Mouse (Mus musculus): ENCODE results near the gene Spg11. TPM values are rescaled to one million over a fixed set of nuclear protein-coding genes. Genes with fewer than 3 reads are reported as not detected.
A peak's percentile ranks its signal among the peaks of the same experiment; 100 is the strongest.
"Not testable (repeated sequence)": the region's sequence is repeated elsewhere in the genome, so short reads cannot be mapped to it uniquely, and the experiment has no call there.

Gene Spg11
- total RNA-seq, 2 experiments from 2014 or later: 16.9 to 19.7 TPM

- intact Hi-C loops (cut with DNase I): no loop called here
- DNase-seq (ENCODE audit: low spot score in 2 of 2): peak; percentile 48 to 57
Measured at GRCm38 (mm10) chr2:122148242-122148917, 30.2 kb upstream of the Spg11 start.

GRCm38 (mm10) chr2:122147508-122148241, 29.5 kb upstream of the Spg11 start, which contains the start of gene B2m:
B2m (plus strand) TSS chr2:122147686.
- intact Hi-C loops (cut with DNase I): loop anchor here (1.0 kb wide), 1 partner anchor 29 kb away; the partner anchor contains the start of gene Spg11

DNA sequence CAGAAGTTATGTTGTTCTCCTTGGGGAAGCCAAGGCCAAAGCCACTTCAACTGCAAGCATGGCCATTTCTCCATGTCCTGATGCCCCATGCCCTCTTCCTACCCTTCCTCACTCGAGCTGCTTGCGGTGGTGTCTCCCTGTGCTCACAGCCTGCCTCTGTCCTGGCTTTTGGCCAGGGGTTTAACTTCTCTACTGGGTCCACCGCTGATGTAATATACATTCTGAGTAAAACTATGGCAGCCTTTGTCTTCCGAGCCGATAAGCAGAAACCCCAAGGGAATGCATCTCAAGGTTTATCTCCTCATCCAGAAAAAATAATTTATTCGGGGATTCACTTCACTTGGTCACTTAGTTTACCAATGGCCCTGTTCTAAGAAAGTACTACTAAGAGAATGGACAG, 28.5 kb upstream of the Spg11 start:
- intact Hi-C loops (cut with DNase I): loop anchor here (1.0 kb wide), 1 partner anchor 28 kb away; the partner anchor contains the start of gene Spg11
- no peak for DNase-seq (ENCODE audit: low spot score in 2 of 2)

More at GRCm38 (mm10) chr2:122147508-122148241, 29.5 kb upstream of the Spg11 start, which contains the start of gene B2m:
- peak; percentile 95 to 97 for DNase-seq (ENCODE audit: low spot score in 2 of 2)

- intact Hi-C loops (cut with DNase I): no loop called here
- no peak for DNase-seq (ENCODE audit: low spot score in 2 of 2)
Measured at GRCm38 (mm10) chr2:122145756-122146155, 27.6 kb upstream of the Spg11 start.

DNA sequence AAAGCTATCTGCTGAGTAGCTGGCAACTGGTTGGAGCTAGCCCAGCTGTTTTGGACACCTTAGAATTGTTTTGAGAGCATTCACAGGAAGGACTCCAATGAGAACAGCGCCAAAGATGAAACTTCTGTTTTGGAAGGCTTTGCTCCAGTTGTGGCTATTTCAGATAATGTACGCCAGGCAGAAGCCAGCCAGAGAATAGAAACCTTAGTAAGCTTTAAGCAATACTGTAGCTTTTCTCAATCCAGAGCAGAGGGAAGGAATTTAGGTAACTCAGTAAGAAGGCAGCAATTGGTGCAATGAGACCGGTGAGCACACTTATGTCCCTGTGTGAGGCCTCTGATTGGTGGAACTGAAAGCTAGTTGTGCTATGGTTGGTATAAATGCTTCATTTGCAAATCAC, 24.9 kb upstream of the Spg11 start:
- intact Hi-C loops (cut with DNase I): no loop called here

GRCm38 (mm10) chr2:122141332-122141967, 23.3 kb upstream of the Spg11 start:
- no peak for DNase-seq (ENCODE audit: low spot score in 2 of 2)
- intact Hi-C loops (cut with DNase I): no loop called here

More for the DNA sequence above, 24.9 kb upstream of the Spg11 start:
- DNase-seq (ENCODE audit: low spot score in 2 of 2): no peak

GRCm38 (mm10) chr2:122140815-122141214, 22.6 kb upstream of the Spg11 start:
- no peak for DNase-seq (ENCODE audit: low spot score in 2 of 2)
- intact Hi-C loops (cut with DNase I): no loop called here

GRCm38 (mm10) chr2:122137839-122138465, 19.8 kb upstream of the Spg11 start:
- DNase-seq (ENCODE audit: low spot score in 2 of 2): no peak
- intact Hi-C loops (cut with DNase I): no loop called here

DNA sequence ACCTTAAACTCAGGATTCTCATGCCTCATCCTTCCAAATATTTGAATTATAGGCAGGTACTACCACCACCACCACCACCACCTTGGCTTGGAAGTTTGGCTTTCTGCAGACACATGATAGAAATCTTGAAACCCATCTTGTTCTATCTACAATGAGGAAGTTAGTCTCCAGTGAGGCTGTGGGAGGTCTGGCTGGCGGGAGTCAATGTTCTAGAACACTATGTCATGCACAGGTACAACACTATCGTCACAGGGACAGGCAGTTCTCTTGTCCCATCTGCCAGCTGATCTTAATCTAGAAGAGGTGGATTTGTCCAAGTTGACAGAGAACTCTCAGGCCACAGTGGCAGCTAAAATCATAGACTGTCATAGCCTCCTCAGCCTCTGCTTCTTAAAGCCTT, 14.4 kb upstream of the Spg11 start:
- DNase-seq (ENCODE audit: low spot score in 2 of 2): no peak
- intact Hi-C loops (cut with DNase I): no loop called here

DNA sequence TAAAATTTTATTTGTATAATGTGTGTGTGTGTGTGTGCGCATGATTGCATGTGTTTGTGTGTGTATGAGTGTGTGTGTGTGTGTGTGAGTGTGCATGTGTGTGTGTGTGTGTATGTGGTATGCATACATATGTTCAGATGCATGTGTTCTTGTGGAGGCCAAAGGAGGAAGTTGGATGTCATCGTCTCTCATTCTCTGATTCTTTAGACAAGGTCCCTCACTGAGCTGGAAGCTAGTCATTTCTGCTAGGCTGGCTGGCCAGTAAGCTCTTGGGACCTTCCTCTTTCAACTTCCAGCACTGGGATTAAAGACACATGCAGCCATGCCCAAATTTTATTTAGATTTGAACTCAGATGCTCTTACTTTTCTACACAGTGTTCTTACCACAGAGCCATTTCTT, 13.9 kb upstream of the Spg11 start:
- no peak for DNase-seq (ENCODE audit: low spot score in 2 of 2)
- intact Hi-C loops (cut with DNase I): no loop called here

GRCm38 (mm10) chr2:122127635-122128034, 9.4 kb upstream of the Spg11 start:
- no peak for DNase-seq (ENCODE audit: low spot score in 2 of 2)
- intact Hi-C loops (cut with DNase I): no loop called here

- no peak for DNase-seq (ENCODE audit: low spot score in 2 of 2)
- intact Hi-C loops (cut with DNase I): no loop called here
Measured at GRCm38 (mm10) chr2:122126765-122127347, 8.7 kb upstream of the Spg11 start.

- no peak for DNase-seq (ENCODE audit: low spot score in 2 of 2)
- intact Hi-C loops (cut with DNase I): no loop called here
Measured at GRCm38 (mm10) chr2:122125680-122126572, 7.7 kb upstream of the Spg11 start.

DNA sequence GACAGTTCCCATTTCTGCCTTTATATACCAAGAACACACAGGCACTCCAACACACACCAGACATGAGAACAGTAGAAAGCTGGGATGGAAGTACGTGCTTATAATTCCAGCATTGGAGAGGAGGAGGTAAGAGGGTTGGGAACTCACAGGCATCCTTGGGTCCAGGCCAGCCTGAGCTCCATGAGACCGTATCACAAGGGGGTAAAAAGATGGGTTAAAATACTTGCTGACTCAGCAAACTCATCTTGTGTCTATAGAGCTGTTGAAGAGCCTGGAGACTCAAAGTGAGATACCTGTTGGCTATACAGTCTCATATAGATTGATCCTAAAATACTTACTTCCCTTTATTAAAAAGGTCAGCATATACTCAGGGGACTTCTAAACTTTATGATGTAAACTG, 1.3 kb downstream of the Spg11 start:
- intact Hi-C loops (cut with DNase I): no loop called here
- DNase-seq (ENCODE audit: low spot score in 2 of 2): no peak

DNA sequence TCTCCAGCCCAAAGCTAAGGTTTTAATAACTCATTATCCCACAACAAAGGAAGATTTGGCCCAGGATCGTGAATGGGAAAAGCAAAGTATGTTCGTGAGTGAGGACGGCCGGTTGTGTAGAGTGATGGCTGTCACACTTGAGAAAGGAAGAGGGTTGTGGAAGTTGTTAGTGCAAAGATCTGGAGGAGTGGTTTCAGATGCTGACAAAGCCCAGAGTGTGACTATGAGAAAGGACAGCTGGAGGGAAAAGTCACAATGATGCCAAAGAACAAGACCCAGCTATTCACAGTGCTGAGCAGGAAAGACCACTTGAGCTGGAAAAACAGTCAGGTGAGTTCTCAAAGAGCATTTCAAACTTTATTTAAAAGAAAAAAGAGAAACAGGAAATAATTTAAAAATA, 8.5 kb downstream of the Spg11 start:
- DNase-seq (ENCODE audit: low spot score in 2 of 2): no peak
- intact Hi-C loops (cut with DNase I): no loop called here

DNA sequence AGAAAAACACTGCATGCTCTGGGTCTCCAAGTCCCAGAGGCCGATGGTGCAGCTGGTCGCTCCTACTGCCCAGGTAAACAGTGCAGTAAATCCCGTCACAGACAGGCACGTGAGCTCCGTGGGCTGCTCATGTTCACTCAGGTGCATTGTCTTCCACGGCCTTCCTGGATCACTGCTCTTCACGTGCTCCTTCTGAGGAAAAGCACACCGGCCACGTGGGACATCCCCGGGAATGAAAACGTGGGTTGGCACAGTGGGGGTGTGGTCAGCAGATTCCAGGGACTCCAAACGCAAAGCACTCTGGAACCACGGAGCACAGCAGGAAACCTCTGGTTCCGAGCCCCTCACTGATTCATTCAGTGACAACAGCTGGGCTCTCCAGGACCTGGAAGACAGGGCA, 10.1 kb downstream of the Spg11 start:
- intact Hi-C loops (cut with DNase I): no loop called here
- DNase-seq (ENCODE audit: low spot score in 2 of 2): no peak

- intact Hi-C loops (cut with DNase I): no loop called here
- DNase-seq (ENCODE audit: low spot score in 2 of 2): no peak
Measured at GRCm38 (mm10) chr2:122102070-122102469, 16.1 kb downstream of the Spg11 start.

DNA sequence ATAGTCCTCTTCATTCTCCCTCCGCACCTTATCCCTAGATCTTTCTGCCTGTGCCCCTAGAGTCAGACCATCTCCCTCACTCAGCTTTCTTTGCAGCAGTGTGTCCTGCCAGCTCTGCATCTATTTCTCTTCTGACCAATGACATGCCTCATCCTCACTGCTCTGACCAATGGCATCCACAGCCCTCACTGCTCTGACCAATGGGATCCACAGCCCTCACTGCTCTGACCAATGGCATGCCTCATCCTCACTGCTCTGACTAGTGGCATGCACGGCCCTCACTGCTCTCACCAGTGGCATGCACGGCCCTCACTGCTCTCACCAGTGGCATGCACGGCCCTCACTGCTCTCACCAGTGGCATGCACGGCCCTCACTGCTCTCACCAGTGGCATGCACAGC, 20.5 kb downstream of the Spg11 start:
- DNase-seq (ENCODE audit: low spot score in 2 of 2); intact Hi-C loops (cut with DNase I): not testable (repeated sequence)

DNA sequence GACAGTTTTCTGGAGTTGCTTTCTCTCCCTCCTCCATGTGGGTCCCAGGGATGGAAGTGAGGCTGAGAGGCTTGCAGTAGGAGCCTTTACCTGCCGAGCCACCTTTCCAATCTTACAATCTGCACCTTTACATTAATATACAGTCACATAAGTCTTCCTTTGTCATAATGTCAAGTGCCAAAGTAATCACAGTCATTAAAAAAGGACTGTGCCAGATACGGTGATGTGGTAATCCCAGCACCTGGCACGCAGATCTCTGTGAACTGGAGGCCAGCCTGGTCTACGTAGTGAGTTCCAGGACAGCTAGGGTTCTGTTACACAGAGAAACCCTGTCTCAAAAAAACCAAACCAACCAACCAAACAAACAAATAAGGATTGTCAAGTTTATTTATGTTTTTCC, 24.3 kb downstream of the Spg11 start:
- no peak for DNase-seq (ENCODE audit: low spot score in 2 of 2)
- intact Hi-C loops (cut with DNase I): no loop called here

Measured in left cerebral cortex, postnatal 14 days (tissue).